Mouse (Mus musculus) intestine, postnatal 0 days (tissue): Measurements from ENCODE around the gene Crp. TPM values are rescaled to one million over a fixed set of nuclear protein-coding genes. Genes with fewer than 3 reads are reported as not detected.

Experiments
- ATAC-seq: fragments of 200-750 bp; cut with Nextera tagmentation; 2 replicates; pipeline ENCODE4 v1.8.0; 2017; ENCODE audit warnings: mild to moderate bottlenecking, moderate TSS enrichment, moderate library complexity
- H3K27ac ChIP-seq: fragments of 300-500 bp; sonication (generic); 2 replicates; pipeline ENCODE4 v1.5.1; 2014; ENCODE audit warnings: mild to moderate bottlenecking, low read depth, low read length, moderate library complexity
- H3K27me3 ChIP-seq: fragments of 300-500 bp; sonication (generic); replicated peaks from 2 replicates; pipeline ENCODE4 v1.6.1; 2014; ENCODE audit warnings: low read length, mixed read lengths; ENCODE audit not compliant: control insufficient read depth, insufficient read depth
- H3K36me3 ChIP-seq: fragments of 300-500 bp; sonication (generic); 2 replicates; pipeline ENCODE4 v1.6.1; 2014; ENCODE audit warnings: mild to moderate bottlenecking, moderate library complexity; ENCODE audit not compliant: control insufficient read depth, insufficient read depth
- H3K4me1 ChIP-seq: fragments of 300-500 bp; sonication (generic); replicated peaks from 2 replicates; pipeline ENCODE4 v1.6.1; 2014; ENCODE audit warnings: antibody characterized with exemption, low read length, mixed read lengths; ENCODE audit not compliant: control insufficient read depth, insufficient read depth
- H3K4me2 ChIP-seq: fragments of 300-500 bp; sonication (generic); replicated peaks from 2 replicates; pipeline ENCODE4 v1.6.1; 2014; ENCODE audit warnings: low read depth, mild to moderate bottlenecking, moderate library complexity
- H3K4me3 ChIP-seq: fragments of 300-500 bp; sonication (generic); 2 replicates; pipeline ENCODE4 v1.5.1; 2014; ENCODE audit warnings: low read depth, low read length
- H3K9ac ChIP-seq: fragments of 300-500 bp; sonication (generic); 2 replicates; pipeline ENCODE4 v1.6.1; 2014; ENCODE audit warnings: mild to moderate bottlenecking, low read depth, low read length
- H3K9me3 ChIP-seq: fragments of 300-500 bp; sonication (generic); 2 replicates; pipeline ENCODE4 v1.6.1; 2016; ENCODE audit warnings: mixed run types; ENCODE audit not compliant: control insufficient read depth
- CTCF ChIP-seq: sonication (generic); IDR thresholded peaks from 2 replicates; pipeline ENCODE4 v1.5.1; 2016; ENCODE audit warnings: low read depth, mild to moderate bottlenecking, control low read depth, antibody characterized with exemption, moderate library complexity
- WGBS: fragments of 180-500 bp; shearing (Covaris S2); extraction: QIAGEN DNeasy Blood & Tissue Kit; methylation state at CpG from one replicate; pipeline ENCODE4 v1.1.7; 2014; 5-methylcytosine and 5-hydroxymethylcytosine counted together
- polyA plus RNA-seq: library from polyadenylated mRNA; unstranded; fragments of >200 nt; fragmentation: Nextera tagmentation; extraction: Ambion mirVana; gene quantifications from 2 replicates; pipeline ENCODE4 v1.2.1, GENCODE M21; 2015

Crp gene
- polyA plus RNA-seq, 1 experiment from 2014 or later = 0.17 TPM

DNA sequence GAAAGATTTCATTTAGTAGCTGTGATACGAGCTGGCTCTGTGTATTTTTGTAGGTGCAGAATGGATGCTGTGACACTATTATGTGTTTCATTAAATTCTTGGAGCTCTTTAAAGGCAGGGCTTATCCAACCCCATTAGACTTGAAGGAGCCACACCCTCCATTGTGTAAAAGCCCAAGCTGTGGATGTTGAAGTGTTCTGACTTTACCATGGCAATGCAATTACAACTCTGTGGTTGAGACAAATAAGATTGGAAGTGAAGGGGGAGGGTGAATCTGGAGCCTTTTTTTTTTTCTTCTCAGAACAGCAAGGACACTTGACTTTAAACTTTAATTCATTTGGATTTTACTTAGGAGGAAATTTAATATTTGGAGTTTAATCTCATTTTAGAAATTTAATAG, 13.9 kb upstream of the Crp start:
- H3K9ac ChIP-seq = no peak overlapping the region
- no peak for ATAC-seq
- no peaks in the 10 kb centered on the region for H3K36me3 ChIP-seq
- no peaks in the 10 kb centered on the region for H3K27me3 ChIP-seq
- H3K4me2 ChIP-seq = no peak overlapping the region
- H3K4me1 ChIP-seq = no peaks in the 10 kb centered on the region
- no peak overlapping the region for H3K4me3 ChIP-seq
- H3K27ac ChIP-seq = no peak overlapping the region
- H3K9me3 ChIP-seq = no peaks in the 10 kb centered on the region
- 67% methylated on average over 1 of the region's 1 CpGs for WGBS
- no peak for TF ChIP-seq CTCF

DNA sequence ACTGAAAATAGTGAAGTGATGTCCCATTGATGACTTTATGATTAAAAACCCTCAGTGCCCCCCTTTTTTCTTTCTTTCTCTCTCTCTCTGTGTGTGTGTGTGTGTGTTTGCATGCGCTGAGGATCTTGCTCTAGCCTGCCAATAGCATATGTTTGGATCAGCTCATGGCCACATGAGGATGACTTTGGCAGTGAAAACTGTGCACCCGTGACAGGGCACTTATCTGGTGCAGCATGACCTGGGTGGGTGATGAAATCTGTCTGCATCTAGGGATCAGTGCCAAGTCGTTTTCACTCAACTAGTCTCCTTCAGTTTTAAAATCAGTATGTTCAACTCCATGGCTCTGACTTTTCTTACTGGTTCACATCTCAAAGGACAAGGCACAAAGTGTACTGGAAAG, 12.7 kb upstream of the Crp start:
- Histone ChIP-seq H3K4me3 (no peak overlapping the region), H3K36me3 (no peaks in the 10 kb centered on the region), H3K9ac (no peak overlapping the region), H3K4me1 (no peaks in the 10 kb centered on the region), H3K9me3 (no peaks in the 10 kb centered on the region), H3K4me2 (no peak overlapping the region), H3K27me3 (no peaks in the 10 kb centered on the region), H3K27ac (no peak overlapping the region)
- no peak for TF ChIP-seq CTCF
- WGBS = 69% methylated on average over 3 of the region's 3 CpGs
- ATAC-seq = no peak

DNA sequence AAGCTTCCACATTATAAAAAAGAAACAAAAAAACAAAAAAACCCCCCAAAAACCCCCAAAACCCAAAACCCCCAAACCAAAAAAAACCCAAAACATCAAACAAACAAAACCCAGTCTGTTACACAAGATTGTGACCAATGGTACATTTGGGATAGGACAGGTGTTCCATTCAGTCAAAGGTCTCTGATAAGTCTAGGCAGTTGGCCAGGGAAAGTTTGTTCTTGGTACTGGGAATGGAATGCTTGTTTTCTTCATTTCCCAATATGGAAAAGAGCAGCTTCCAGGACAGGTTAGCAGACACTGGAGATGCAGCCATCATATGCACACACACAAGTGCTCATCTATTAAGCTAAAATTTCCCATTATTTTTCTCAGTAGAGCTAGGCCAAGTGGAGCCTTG, 433 bp upstream of the Crp start:
- TF ChIP-seq CTCF = no peak
- H3K36me3 ChIP-seq = no peaks in the 10 kb centered on the region
- H3K27ac ChIP-seq = no peak overlapping the region
- H3K4me2 ChIP-seq = no peak overlapping the region
- no peak overlapping the region for H3K9ac ChIP-seq
- H3K4me1 ChIP-seq = no peaks in the 10 kb centered on the region
- H3K9me3 ChIP-seq = no peaks in the 10 kb centered on the region
- no peak for ATAC-seq
- H3K4me3 ChIP-seq = no peak overlapping the region
- H3K27me3 ChIP-seq = no peaks in the 10 kb centered on the region

DNA sequence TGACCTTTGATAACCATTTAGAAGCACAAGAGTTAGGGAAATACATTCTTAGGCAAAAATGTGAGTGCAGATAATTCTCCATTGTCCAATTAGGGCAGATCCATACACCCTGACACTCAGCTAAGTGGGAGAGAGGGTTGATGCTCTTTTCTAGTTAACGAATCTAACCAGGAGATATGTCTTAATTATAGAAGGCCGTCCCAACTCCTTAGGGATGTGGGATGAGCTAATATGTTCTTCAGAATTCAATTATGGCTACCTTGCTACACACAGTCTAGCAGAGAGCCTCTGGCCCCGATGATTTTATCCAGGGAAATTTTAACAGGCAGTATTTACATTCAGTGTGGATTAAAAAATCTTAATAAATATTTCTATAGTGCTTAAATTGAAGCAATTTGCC, 3.0 kb downstream of the Crp start:
- Histone ChIP-seq H3K9me3 (no peaks in the 10 kb centered on the region), H3K4me2 (no peak overlapping the region), H3K36me3 (no peaks in the 10 kb centered on the region), H3K4me1 (no peaks in the 10 kb centered on the region), H3K27ac (no peak overlapping the region), H3K9ac (no peak overlapping the region), H3K27me3 (no peaks in the 10 kb centered on the region), H3K4me3 (no peak overlapping the region)
- 87% methylated on average over 3 of the region's 3 CpGs for WGBS
- ATAC-seq = no peak
- no peak for TF ChIP-seq CTCF

DNA sequence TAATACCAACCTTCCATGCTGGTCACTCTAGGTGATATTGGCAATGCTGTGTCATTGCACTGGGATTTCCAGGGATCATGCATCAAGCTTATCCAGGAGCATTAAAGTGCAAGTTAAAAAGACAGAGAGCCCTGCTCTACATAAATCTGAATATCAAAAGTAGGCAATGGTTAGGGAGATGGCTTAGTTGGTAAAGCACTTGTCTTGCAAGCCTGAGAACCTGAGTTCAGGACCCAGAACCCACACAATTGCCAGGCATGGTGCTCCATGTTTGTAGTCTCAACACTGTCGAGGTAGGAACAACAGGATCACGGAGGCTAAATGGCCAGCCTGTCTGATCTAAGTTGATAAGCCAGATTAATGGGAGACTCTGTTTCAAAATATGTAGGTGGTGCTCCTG, 3.5 kb downstream of the Crp start:
- no peaks in the 10 kb centered on the region for H3K4me1 ChIP-seq
- no peak for ATAC-seq
- TF ChIP-seq CTCF = no peak
- H3K4me2 ChIP-seq = no peak overlapping the region
- no peak overlapping the region for H3K4me3 ChIP-seq
- H3K36me3 ChIP-seq = no peaks in the 10 kb centered on the region
- no peaks in the 10 kb centered on the region for H3K9me3 ChIP-seq
- WGBS = 86% methylated on average over 2 of the region's 2 CpGs
- H3K27ac ChIP-seq = no peak overlapping the region
- H3K9ac ChIP-seq = no peak overlapping the region
- H3K27me3 ChIP-seq = no peaks in the 10 kb centered on the region

DNA sequence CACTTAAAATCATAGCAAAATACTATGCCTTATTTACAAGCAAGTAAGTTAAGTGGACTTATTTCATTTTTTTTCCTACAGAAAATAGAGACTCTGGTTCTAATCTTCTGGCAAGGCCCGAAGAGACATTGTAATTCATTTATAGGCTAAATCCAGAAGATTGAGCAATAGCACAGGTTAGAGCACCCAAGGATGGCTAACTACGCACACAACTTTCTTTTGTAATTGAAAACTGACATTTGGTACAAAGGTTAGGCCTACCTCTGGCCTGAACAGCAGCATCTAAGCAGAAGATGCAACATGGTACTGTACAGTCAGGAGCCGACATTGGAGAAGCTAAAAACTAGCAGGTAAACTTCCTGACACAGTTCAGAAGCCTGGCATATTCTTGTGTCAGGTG, 4.0 kb downstream of the Crp start:
- Histone ChIP-seq H3K4me1 (no peaks in the 10 kb centered on the region), H3K27ac (no peak overlapping the region), H3K9me3 (no peaks in the 10 kb centered on the region), H3K27me3 (no peaks in the 10 kb centered on the region), H3K36me3 (no peaks in the 10 kb centered on the region), H3K9ac (no peak overlapping the region), H3K4me3 (no peak overlapping the region), H3K4me2 (no peak overlapping the region)
- TF ChIP-seq CTCF = no peak
- WGBS = 88% methylated on average over 3 of the region's 3 CpGs
- no peak for ATAC-seq

DNA sequence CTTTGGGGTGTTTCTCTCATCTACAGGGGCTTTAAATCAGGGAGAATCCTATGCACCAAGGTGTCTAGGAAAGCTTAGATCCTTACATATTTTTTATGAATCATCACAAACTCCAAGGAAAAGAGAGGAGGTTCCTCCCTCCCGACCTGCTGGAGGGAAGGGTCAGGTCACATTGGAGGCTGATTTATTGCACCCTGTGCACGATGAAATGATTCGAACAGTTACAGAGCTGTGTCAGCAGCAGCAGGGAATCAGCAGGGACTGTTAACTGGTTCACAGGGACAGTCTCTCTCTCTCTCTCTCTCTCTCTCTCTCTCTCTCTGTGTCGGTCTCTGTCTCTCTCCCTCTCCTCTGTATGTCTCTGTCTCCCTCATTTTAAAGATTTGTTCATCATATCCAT, 6.9 kb downstream of the Crp start:
- Histone ChIP-seq H3K27me3 (no peaks in the 10 kb centered on the region), H3K9ac (no peak overlapping the region), H3K4me3 (no peak overlapping the region), H3K36me3 (no peaks in the 10 kb centered on the region), H3K27ac (no peak overlapping the region), H3K4me1 (no peaks in the 10 kb centered on the region), H3K4me2 (no peak overlapping the region), H3K9me3 (no peaks in the 10 kb centered on the region)
- ATAC-seq = no peak
- WGBS = 24% methylated on average over 4 of the region's 4 CpGs
- no peak for TF ChIP-seq CTCF
